Mouse (Mus musculus) liver, postnatal 0 days (tissue): Measurements from ENCODE around the gene Tmub1.

Source experiments
- CTCF ChIP-seq: sonication (generic); IDR thresholded peaks from 2 replicates; pipeline ENCODE4 v1.5.1; 2016; ENCODE audit warnings: antibody characterized with exemption, low read depth
- EP300 ChIP-seq: IDR thresholded peaks from 2 replicates; pipeline ENCODE4 v1.6.1; 2016; ENCODE audit warnings: antibody characterized with exemption, low read depth, mild to moderate bottlenecking

GRCm38 (mm10) chr5:24433993-24434392 is 13.7 kb downstream of the Tmub1 start:
- TF ChIP-seq CTCF (no peak), EP300 (no peak)
